Mouse (Mus musculus) MEL (cell line): ENCODE measurements around the gene Tepp. TPM values are rescaled to one million over a fixed set of nuclear protein-coding genes. Genes with fewer than 3 reads are reported as not detected.

Source experiments
- DNase-seq: peaks from one replicate; pipeline ENCODE4 v3.0.0; 2011; ENCODE audit warnings: low read depth, low spot score
- H3K27ac ChIP-seq: 2 replicates; pipeline ENCODE4 v1.5.1; 2012; ENCODE audit warnings: low read depth, mild to moderate bottlenecking, control low read depth, low read length, moderate library complexity; ENCODE audit not compliant: control insufficient read depth
- H3K27me3 ChIP-seq, 2 experiments: fragments of 150-350 bp in 1 of 2; sonication (generic) in 1 of 2; 2 replicates each; pipeline ENCODE4 v1.6.1; 2012; ENCODE audit warnings: low read length in 2 of 2, mild to moderate bottlenecking in 2 of 2, improper control_type of control experiment in 1 of 2, moderate library complexity in 1 of 2; ENCODE audit not compliant: insufficient read depth in 2 of 2, control insufficient read depth in 1 of 2
- H3K36me3 ChIP-seq, 2 experiments: 2 replicates each; pipeline ENCODE4 v1.6.1; 2012 to 2014; ENCODE audit warnings: low read length in 2 of 2, improper control_type of control experiment in 1 of 2, inconsistent platforms in 1 of 2, mild to moderate bottlenecking in 1 of 2; ENCODE audit not compliant: insufficient read depth in 2 of 2, control insufficient read depth in 1 of 2
- H3K4me1 ChIP-seq, 2 experiments: fragments of 150-350 bp in 1 of 2; sonication (generic) in 1 of 2; 2 replicates each; pipeline ENCODE4 v1.6.1; 2012; ENCODE audit warnings: low read length in 2 of 2, improper control_type of control experiment in 1 of 2, mild to moderate bottlenecking in 1 of 2; ENCODE audit not compliant: insufficient read depth in 2 of 2, control insufficient read depth in 1 of 2
- H3K4me3 ChIP-seq, 2 experiments: fragments of 150-350 bp in 1 of 2; sonication (generic) in 1 of 2; 2 replicates each; pipeline ENCODE4 v1.5.1; 2012; ENCODE audit warnings: low read depth in 2 of 2, low read length in 2 of 2, mild to moderate bottlenecking in 2 of 2, moderate library complexity in 2 of 2, control low read depth in 1 of 2, improper control_type of control experiment in 1 of 2; ENCODE audit not compliant: control insufficient read depth in 1 of 2, insufficient read depth in 1 of 2
- H3K79me2 ChIP-seq: 2 replicates; pipeline ENCODE4 v1.6.1; 2012; ENCODE audit warnings: mild to moderate bottlenecking, low read length, moderate library complexity; ENCODE audit not compliant: control insufficient read depth, poor library complexity, insufficient read depth
- H3K9ac ChIP-seq: 2 replicates; pipeline ENCODE4 v1.6.1; 2012; ENCODE audit warnings: low read depth, mild to moderate bottlenecking, control low read depth, low read length, moderate library complexity; ENCODE audit not compliant: control insufficient read depth, poor library complexity, severe bottlenecking
- H3K9me3 ChIP-seq: fragments of 150-350 bp; sonication (generic); replicated peaks from 2 replicates; pipeline ENCODE4 v1.6.1; 2012; ENCODE audit warnings: mild to moderate bottlenecking, low read length, improper control_type of control experiment, moderate library complexity; ENCODE audit not compliant: insufficient read depth
- BHLHE40 ChIP-seq: IDR thresholded peaks from 2 replicates; pipeline ENCODE4 v1.6.1; 2012; ENCODE audit warnings: low read depth, mild to moderate bottlenecking, inconsistent platforms, low read length, improper control_type of control experiment, borderline replicate concordance
- CHD2 ChIP-seq: IDR thresholded peaks from 2 replicates; pipeline ENCODE4 v1.6.1; 2011; ENCODE audit warnings: low read length, improper control_type of control experiment
- CTCF ChIP-seq, 3 experiments: IDR thresholded peaks in 2 of 3; conservative IDR thresholded peaks in 1 of 3; 2 replicates each; pipeline ENCODE4 v1.5.1; 2011 to 2012; ENCODE audit warnings: low read length in 3 of 3, low read depth in 2 of 3, mild to moderate bottlenecking in 2 of 3, improper control_type of control experiment in 1 of 3, inconsistent platforms in 1 of 3, mixed read lengths in 1 of 3, moderate library complexity in 1 of 3; ENCODE audit not compliant: control insufficient read depth in 1 of 3, insufficient read depth in 1 of 3, poor library complexity in 1 of 3, severe bottlenecking in 1 of 3
- E2F4 ChIP-seq: IDR thresholded peaks from 2 replicates; pipeline ENCODE4 v1.6.1; 2011; ENCODE audit warnings: low read depth, low read length, improper control_type of control experiment, borderline replicate concordance
- EP300 ChIP-seq, 2 experiments: IDR thresholded peaks; 2 replicates each; pipeline ENCODE4 v1.6.1; 2011; ENCODE audit warnings: improper control_type of control experiment in 2 of 2, low read length in 2 of 2, low read depth in 1 of 2, mild to moderate bottlenecking in 1 of 2
- GABPA ChIP-seq: IDR thresholded peaks from 2 replicates; pipeline ENCODE4 v1.6.1; 2012; ENCODE audit warnings: low read depth, mild to moderate bottlenecking, inconsistent platforms, low read length, improper control_type of control experiment, moderate library complexity
- GATA1 ChIP-seq: IDR thresholded peaks from 2 replicates; pipeline ENCODE4 v1.6.1; 2011; ENCODE audit warnings: low read depth, low read length, improper control_type of control experiment
- MXI1 ChIP-seq: IDR thresholded peaks from 2 replicates; pipeline ENCODE4 v1.6.1; 2011; ENCODE audit warnings: mild to moderate bottlenecking, low read depth, low read length, improper control_type of control experiment
- MYB ChIP-seq: IDR thresholded peaks from 2 replicates; pipeline ENCODE4 v1.6.1; 2011; ENCODE audit warnings: mild to moderate bottlenecking, low read depth, low read length, improper control_type of control experiment
- NRF1 ChIP-seq: IDR thresholded peaks from 2 replicates; pipeline ENCODE4 v1.6.1; 2014; ENCODE audit warnings: low read depth, mild to moderate bottlenecking, inconsistent platforms, low read length, improper control_type of control experiment, moderate library complexity; ENCODE audit not compliant: poor library complexity, insufficient read depth, severe bottlenecking
- POLR2AphosphoS2 ChIP-seq: IDR thresholded peaks from 2 replicates; pipeline ENCODE4 v1.6.1; 2011; ENCODE audit warnings: low read length, improper control_type of control experiment
- POLR2AphosphoS5 ChIP-seq: IDR thresholded peaks from 2 replicates; pipeline ENCODE4 v1.6.1; 2012; ENCODE audit warnings: low read depth, borderline replicate concordance, mild to moderate bottlenecking, inconsistent platforms, low read length, moderate library complexity, mixed read lengths
- RAD21 ChIP-seq: IDR thresholded peaks from 2 replicates; pipeline ENCODE4 v1.6.1; 2011; ENCODE audit warnings: mild to moderate bottlenecking, low read depth, low read length, improper control_type of control experiment
- UBTF ChIP-seq: IDR thresholded peaks from 2 replicates; pipeline ENCODE4 v1.6.1; 2012; ENCODE audit warnings: low read depth, mild to moderate bottlenecking, inconsistent platforms, low read length, improper control_type of control experiment, moderate library complexity, borderline replicate concordance; ENCODE audit not compliant: insufficient read depth
- USF1 ChIP-seq: IDR thresholded peaks from 2 replicates; pipeline ENCODE4 v1.6.1; 2014; ENCODE audit warnings: low read depth, mild to moderate bottlenecking, inconsistent platforms, low read length, improper control_type of control experiment, moderate library complexity
- USF2 ChIP-seq, 2 experiments: IDR thresholded peaks; 2 replicates each; pipeline ENCODE4 v1.6.1; 2011 to 2012; ENCODE audit warnings: improper control_type of control experiment in 2 of 2, low read length in 2 of 2, borderline replicate concordance in 1 of 2, inconsistent platforms in 1 of 2, low read depth in 1 of 2, mild to moderate bottlenecking in 1 of 2; ENCODE audit not compliant: insufficient read depth in 1 of 2
- ZC3H11A ChIP-seq: IDR thresholded peaks from 2 replicates; pipeline ENCODE4 v1.6.1; 2012; ENCODE audit warnings: low read depth, mild to moderate bottlenecking, inconsistent platforms, low read length, improper control_type of control experiment
- ZMIZ1 ChIP-seq: IDR thresholded peaks from 2 replicates; pipeline ENCODE4 v1.6.1; 2012; ENCODE audit warnings: low read depth, mild to moderate bottlenecking, inconsistent platforms, low read length, improper control_type of control experiment, moderate library complexity
- polyA plus RNA-seq, 2 experiments: library from polyadenylated mRNA; stranded (reverse) in 1 of 2; unstranded in 1 of 2; fragments of >175 nt in 1 of 2; fragments of >200 nt in 1 of 2; gene quantifications; 2 replicates each; pipeline versions ENCODE4 v1.2.1 to v1.2.4; 2012; ENCODE audit warnings: low replicate concordance in 2 of 2, low read depth in 1 of 2; ENCODE audit not compliant: insufficient read length in 2 of 2, insufficient read depth in 1 of 2, missing spikeins in 1 of 2
- total RNA-seq: library from RNA; depleted of rRNA; stranded (reverse); fragments of 300-350 nt; gene quantifications from 2 replicates; pipeline ENCODE4 v1.2.3, GENCODE M21; 2012

Tepp gene
- total and polyA plus RNA-seq, 3 experiments = not detected

DNA sequence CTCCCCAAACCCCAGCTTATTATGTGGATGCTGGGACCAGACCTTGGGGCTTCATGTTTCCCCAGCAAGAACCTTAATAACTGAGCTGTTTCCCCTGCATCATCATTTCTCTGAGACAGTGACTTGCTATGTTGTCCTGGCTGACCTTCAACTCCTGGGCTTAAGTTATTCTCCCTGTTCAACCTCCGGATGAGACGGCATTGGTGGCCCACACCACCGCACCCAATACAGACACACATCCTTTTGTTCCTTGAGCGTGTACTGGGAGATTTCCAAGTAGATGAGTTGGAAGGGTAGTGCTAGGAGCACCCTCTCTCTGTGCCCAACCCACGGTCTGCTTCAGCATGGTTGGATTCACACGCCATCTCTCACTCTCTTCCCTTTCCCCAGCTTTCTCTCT is 3.5 kb downstream of the Tepp start:
- Histone ChIP-seq H3K79me2 (no peaks in the 10 kb centered on the region), H3K36me3 (no peaks in the 10 kb centered on the region), H3K9me3 (no peaks in the 10 kb centered on the region), H3K4me3 (no peak overlapping the region), H3K27me3 (peaks cover 2 to 5% of the 10 kb centered on the region in 2 experiments; a peak in 2 of 4 replicates), H3K27ac (no peak overlapping the region), H3K9ac (no peak overlapping the region), H3K4me1 (no peaks in the 10 kb centered on the region)
- no peak for DNase-seq
- TF ChIP-seq POLR2AphosphoS2 (no peak), GABPA (no peak), POLR2AphosphoS5 (no peak), BHLHE40 (no peak), MYB (no peak), EP300 (IDR thresholded peaks at IDR 0.05; ENCODE audit: low read depth in 1 of 2, low read length in 2 of 2) (no peak), NRF1 (no peak), RAD21 (no peak), USF2 (IDR thresholded peaks at IDR 0.05; ENCODE audit: borderline replicate concordance in 1 of 2, insufficient read depth in 1 of 2, low read depth in 1 of 2, low read length in 2 of 2) (no peak), ZC3H11A (no peak)

GRCm38 (mm10) chr8:95314707-95315106 is 4.3 kb downstream of the Tepp start:
- H3K4me1 ChIP-seq = no peaks in the 10 kb centered on the region
- no peaks in the 10 kb centered on the region for H3K79me2 ChIP-seq
- H3K36me3 ChIP-seq = no peaks in the 10 kb centered on the region
- H3K9me3 ChIP-seq = no peaks in the 10 kb centered on the region
- no peak for DNase-seq
- H3K4me3 ChIP-seq = no peak overlapping the region
- H3K27ac ChIP-seq = no peak overlapping the region
- H3K27me3 ChIP-seq = peaks cover 2% of the 10 kb centered on the region in 2 experiments; a peak in 3 of 4 replicates
- no peak overlapping the region for H3K9ac ChIP-seq
- no peak for TF ChIP-seq ZMIZ1
- no peak for TF ChIP-seq CHD2
- TF ChIP-seq POLR2AphosphoS2 = no peak
- no peak for TF ChIP-seq UBTF
- no peak for TF ChIP-seq E2F4
- no peak for TF ChIP-seq CTCF (IDR thresholded peaks at IDR 0.05 in 2 of 3, conservative IDR thresholded peaks at IDR 0.05 in 1 of 3; ENCODE audit: control insufficient read depth in 1 of 3, insufficient read depth in 1 of 3, low read depth in 2 of 3, low read length in 3 of 3, poor library complexity in 1 of 3, severe bottlenecking in 1 of 3)
- no peak for TF ChIP-seq NRF1
- TF ChIP-seq RAD21 = no peak
- TF ChIP-seq MXI1 = no peak
- TF ChIP-seq USF1 = no peak
- TF ChIP-seq POLR2AphosphoS5 = no peak
- no peak for TF ChIP-seq GATA1
